Mouse (Mus musculus) testis, adult 10 weeks (tissue): Measurements from ENCODE around the gene Gm8677. TPM values are rescaled to one million over a fixed set of nuclear protein-coding genes. Genes with fewer than 3 reads are reported as not detected.

Source experiments
- polyA plus RNA-seq: library from polyadenylated mRNA; stranded (reverse); fragments of 350-450 nt; fragmentation: Illumina TruSeq; extraction: RNeasy Lipid Tissue Mini Kit (QIAGEN cat#74804); gene quantifications from one replicate; pipeline ENCODE4 v1.2.3, GENCODE M21; 2014; ENCODE audit warnings: low read depth, low replicate concordance

Gene Gm8677
- polyA plus RNA-seq = not detected

DNA sequence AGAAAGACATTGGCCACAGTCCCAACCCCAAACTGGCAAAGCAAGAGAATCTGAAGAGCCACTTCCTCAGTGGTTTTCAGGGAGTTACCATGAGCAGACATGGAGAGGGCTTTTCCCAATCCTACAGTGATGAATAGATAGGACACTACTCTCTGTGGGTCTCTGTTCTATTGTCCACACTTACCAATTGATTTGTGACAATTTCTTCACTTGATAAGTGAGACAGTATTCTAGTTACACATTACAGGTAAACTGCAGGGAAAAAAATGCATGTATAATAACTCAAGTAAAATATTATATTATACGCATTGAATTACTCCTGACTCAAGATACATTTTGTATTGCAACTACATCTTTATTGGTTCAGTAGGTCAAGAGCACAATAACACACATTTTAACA lies at the start of gene Gm8677:
TSS of gene Gm8677 (minus strand) at position 101 of the 400 bp plus-strand sequence.

DNA sequence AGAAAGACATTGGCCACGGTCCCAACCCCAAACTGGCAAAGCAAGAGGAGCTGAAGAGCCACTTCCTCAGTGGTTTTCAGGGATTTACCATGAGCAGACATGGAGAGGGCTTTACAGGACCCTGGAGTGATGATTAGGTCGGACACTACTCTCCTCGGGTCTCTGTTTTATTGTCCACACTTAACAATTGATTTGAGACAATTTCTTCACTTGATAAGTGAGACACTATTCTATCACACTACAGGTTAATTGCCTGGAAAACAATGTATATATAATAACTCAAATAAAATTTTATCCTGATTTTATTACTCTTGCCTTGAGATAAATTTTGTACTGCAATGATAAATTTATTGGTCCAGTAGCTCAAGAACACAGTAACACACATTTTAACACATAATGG lies 30.6 kb upstream of the Gm8677 start, which contains the start of gene Gm4201:
TSS of gene Gm4201 (minus strand) at position 101 of the 400 bp plus-strand sequence.

DNA sequence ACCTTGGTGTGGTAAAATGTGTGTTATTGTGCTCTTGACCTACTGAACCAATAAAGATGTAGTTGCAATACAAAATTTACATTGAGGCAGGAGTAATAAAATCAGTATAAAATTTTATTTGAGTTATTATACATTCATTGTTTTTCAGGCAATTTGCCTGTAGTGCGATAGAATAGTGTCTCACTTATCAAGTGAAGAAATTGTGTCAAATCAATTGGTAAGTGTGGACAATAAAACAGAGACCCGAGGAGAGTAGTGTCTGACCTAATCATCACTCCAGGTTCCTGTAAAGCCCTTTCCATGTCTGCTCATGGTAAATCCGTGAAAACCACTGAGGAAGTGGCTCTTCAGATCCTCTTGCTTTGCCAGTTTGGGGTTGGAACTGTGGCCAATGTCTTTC lies 12.0 kb downstream of the Gm8677 start, which contains the start of gene Vmn1r152:
TSS of gene Vmn1r152 (plus strand) at position 301 of the 400 bp plus-strand sequence.

DNA sequence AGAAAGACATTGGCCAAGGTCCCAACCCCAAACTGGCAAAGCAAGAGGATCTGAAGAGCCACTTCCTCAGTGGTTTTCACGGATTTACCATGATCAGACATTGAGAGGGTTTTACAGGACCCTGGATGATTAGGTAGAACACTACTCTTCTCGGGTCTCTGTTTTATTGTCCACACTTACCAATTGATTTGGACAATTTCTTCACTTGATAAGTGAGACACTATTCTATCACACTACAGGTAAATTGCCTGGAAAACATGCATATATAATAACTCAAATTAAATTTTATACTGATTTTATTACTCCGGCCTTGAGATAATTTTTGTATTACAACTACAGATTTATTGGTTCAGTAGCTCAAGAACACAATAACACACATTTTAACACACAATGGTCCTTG lies 35.1 kb downstream of the Gm8677 start, which contains the start of gene Vmn1r151:
TSS of gene Vmn1r151 (minus strand) at position 101 of the 400 bp plus-strand sequence.

Other genes with a start within 250 kb of the Gm8677 start
- gene Gm4187, start 205.2 kb downstream of the Gm8677 start, polyA plus RNA-seq = not detected
- not detected for gene Gm8660, start 163.8 kb downstream of the Gm8677 start, polyA plus RNA-seq
- not detected for gene Vmn1r148, start 121.3 kb downstream of the Gm8677 start, polyA plus RNA-seq
- gene Vmn1r149, start 96.7 kb downstream of the Gm8677 start, polyA plus RNA-seq = not detected
- gene Gm10665, start 70.8 kb downstream of the Gm8677 start, polyA plus RNA-seq = not detected
- not detected for gene Vmn1r151, start 35.2 kb downstream of the Gm8677 start, polyA plus RNA-seq
- not detected for gene Vmn1r152, start 11.9 kb downstream of the Gm8677 start, polyA plus RNA-seq
- not detected for gene Gm4201, start 30.5 kb upstream of the Gm8677 start, polyA plus RNA-seq
- 0.60 TPM for gene Gm4565, start 53.2 kb upstream of the Gm8677 start, polyA plus RNA-seq
- not detected for gene Vmn1r155, start 123.1 kb upstream of the Gm8677 start, polyA plus RNA-seq
- not detected for gene Gm8693, start 157.4 kb upstream of the Gm8677 start, polyA plus RNA-seq
- gene Gm4567, start 184.8 kb upstream of the Gm8677 start, polyA plus RNA-seq = not detected
- not detected for gene Vmn1r157, start 226.8 kb upstream of the Gm8677 start, polyA plus RNA-seq